Mouse (Mus musculus): Measurements from ENCODE around the gene D230025D16Rik. TPM values are rescaled to one million over a fixed set of nuclear protein-coding genes. Genes with fewer than 3 reads are reported as not detected.
"Not testable (repeated sequence)": the region's sequence is repeated elsewhere in the genome, so short reads cannot be mapped to it uniquely, and the experiment has no call there.

Gene D230025D16Rik
- polyA plus RNA-seq (2015; fragmentation: Nextera tagmentation; extraction: Ambion mirVana), result 34.3 and 35.7 TPM in 2 replicates

GRCm38 (mm10) chr8:105224413-105225271 is at the start of gene D230025D16Rik:
Gene D230025D16Rik (plus strand): TSS chr8:105225145.
- Histone ChIP-seq H3K9me3 (ENCODE audit: control insufficient read depth, low read length) (no peaks in the 10 kb centered on the region), H3K27ac (ENCODE audit: low read length) (peak within 1 kb of the TSS; percentile 39), H3K27me3 (replicated peaks; ENCODE audit: control insufficient read depth, insufficient read depth, low read length) (no peaks in the 10 kb centered on the region), H3K4me2 (ENCODE audit: low read length) (peak within 1 kb of the TSS; percentile 90), H3K36me3 (ENCODE audit: control insufficient read depth, insufficient read depth) (no peaks in the 10 kb centered on the region), H3K9ac (replicated peaks; ENCODE audit: low read depth, low read length) (peak within 1 kb of the TSS; percentile 77), H3K4me1 (replicated peaks; ENCODE audit: control insufficient read depth, insufficient read depth, low read length) (peaks cover 17% of the 10 kb centered on the region), H3K4me3 (replicated peaks; ENCODE audit: low read length) (peak within 1 kb of the TSS; percentile 66)
- WGBS, result 1% methylated on average over 34 of the region's 34 CpGs
- ATAC-seq, result peak; percentile 95

- ATAC-seq, result not testable (repeated sequence)
- 97% methylated on average over 3 of the region's 3 CpGs for WGBS
Observed at GRCm38 (mm10) chr8:105175287-105175686, 49.7 kb upstream of the D230025D16Rik start.

GRCm38 (mm10) chr8:105178211-105178800 is 46.6 kb upstream of the D230025D16Rik start:
- Histone ChIP-seq H3K27me3 (replicated peaks; ENCODE audit: control insufficient read depth, insufficient read depth, low read length) (no peaks in the 10 kb centered on the region), H3K4me1 (replicated peaks; ENCODE audit: control insufficient read depth, insufficient read depth, low read length) (peaks cover 5% of the 10 kb centered on the region; the same call in 1 of the 2 replicates), H3K4me3 (replicated peaks; ENCODE audit: low read length) (no peak overlapping the region), H3K4me2 (ENCODE audit: low read length) (no peak overlapping the region), H3K9ac (replicated peaks; ENCODE audit: low read depth, low read length) (no peak overlapping the region), H3K9me3 (ENCODE audit: control insufficient read depth, low read length) (no peaks in the 10 kb centered on the region), H3K36me3 (ENCODE audit: control insufficient read depth, insufficient read depth) (peaks cover 10% of the 10 kb centered on the region; the same call in 1 of the 2 replicates), H3K27ac (ENCODE audit: low read length) (no peak overlapping the region)
- WGBS, result 83% methylated on average over 6 of the region's 6 CpGs
- ATAC-seq, result no peak

More at GRCm38 (mm10) chr8:105175287-105175686, 49.7 kb upstream of the D230025D16Rik start:
- not testable (repeated sequence) for H3K27ac ChIP-seq (ENCODE audit: low read length); H3K9me3 ChIP-seq (ENCODE audit: control insufficient read depth, low read length); H3K36me3 ChIP-seq (ENCODE audit: control insufficient read depth, insufficient read depth); H3K27me3 ChIP-seq (replicated peaks; ENCODE audit: control insufficient read depth, insufficient read depth, low read length); H3K9ac ChIP-seq (replicated peaks; ENCODE audit: low read depth, low read length); H3K4me3 ChIP-seq (replicated peaks; ENCODE audit: low read length); H3K4me2 ChIP-seq (ENCODE audit: low read length)
- H3K4me1 ChIP-seq (replicated peaks; ENCODE audit: control insufficient read depth, insufficient read depth, low read length), result peaks cover 14% of the 10 kb centered on the region; the same call in 1 of the 2 replicates

- ATAC-seq, result no peak
- Histone ChIP-seq H3K36me3 (ENCODE audit: control insufficient read depth, insufficient read depth) (peaks cover 9% of the 10 kb centered on the region; the same call in 1 of the 2 replicates), H3K27me3 (replicated peaks; ENCODE audit: control insufficient read depth, insufficient read depth, low read length) (no peaks in the 10 kb centered on the region), H3K9ac (replicated peaks; ENCODE audit: low read depth, low read length) (no peak overlapping the region), H3K4me2 (ENCODE audit: low read length) (no peak overlapping the region), H3K27ac (ENCODE audit: low read length) (no peak overlapping the region), H3K4me3 (replicated peaks; ENCODE audit: low read length) (no peak overlapping the region), H3K9me3 (ENCODE audit: control insufficient read depth, low read length) (no peaks in the 10 kb centered on the region), H3K4me1 (replicated peaks; ENCODE audit: control insufficient read depth, insufficient read depth, low read length) (no peaks in the 10 kb centered on the region)
- WGBS, result 81% methylated on average over 1 of the region's 1 CpGs
Observed at GRCm38 (mm10) chr8:105182201-105182600, 42.7 kb upstream of the D230025D16Rik start.

- no peaks in the 10 kb centered on the region for H3K36me3 ChIP-seq (ENCODE audit: control insufficient read depth, insufficient read depth)
- no peak overlapping the region for H3K9ac ChIP-seq (replicated peaks; ENCODE audit: low read depth, low read length)
- H3K4me3 ChIP-seq (replicated peaks; ENCODE audit: low read length), result no peak overlapping the region
- ATAC-seq, result no peak
- no peaks in the 10 kb centered on the region for H3K4me1 ChIP-seq (replicated peaks; ENCODE audit: control insufficient read depth, insufficient read depth, low read length)
- H3K9me3 ChIP-seq (ENCODE audit: control insufficient read depth, low read length), result no peaks in the 10 kb centered on the region
- H3K27ac ChIP-seq (ENCODE audit: low read length), result no peak overlapping the region
- no peak overlapping the region for H3K4me2 ChIP-seq (ENCODE audit: low read length)
- no peaks in the 10 kb centered on the region for H3K27me3 ChIP-seq (replicated peaks; ENCODE audit: control insufficient read depth, insufficient read depth, low read length)
- 58% methylated on average over 1 of the region's 1 CpGs for WGBS
Observed at GRCm38 (mm10) chr8:105186467-105187005, 38.4 kb upstream of the D230025D16Rik start.

- Histone ChIP-seq H3K4me1 (replicated peaks; ENCODE audit: control insufficient read depth, insufficient read depth, low read length) (no peaks in the 10 kb centered on the region), H3K4me2 (ENCODE audit: low read length) (no peak overlapping the region), H3K27me3 (replicated peaks; ENCODE audit: control insufficient read depth, insufficient read depth, low read length) (no peaks in the 10 kb centered on the region), H3K9ac (replicated peaks; ENCODE audit: low read depth, low read length) (no peak overlapping the region), H3K27ac (ENCODE audit: low read length) (no peak overlapping the region), H3K36me3 (ENCODE audit: control insufficient read depth, insufficient read depth) (peaks cover 10% of the 10 kb centered on the region), H3K9me3 (ENCODE audit: control insufficient read depth, low read length) (no peaks in the 10 kb centered on the region), H3K4me3 (replicated peaks; ENCODE audit: low read length) (no peak overlapping the region)
- no peak for ATAC-seq
- WGBS, result 94% methylated on average over 5 of the region's 5 CpGs
Observed at GRCm38 (mm10) chr8:105192182-105192581, 32.8 kb upstream of the D230025D16Rik start.

GRCm38 (mm10) chr8:105205748-105206147 is 19.2 kb upstream of the D230025D16Rik start:
- no peaks in the 10 kb centered on the region for H3K4me1 ChIP-seq (replicated peaks; ENCODE audit: control insufficient read depth, insufficient read depth, low read length)
- 85% methylated on average over 1 of the region's 1 CpGs for WGBS
- no peak overlapping the region for H3K27ac ChIP-seq (ENCODE audit: low read length)
- no peaks in the 10 kb centered on the region for H3K9me3 ChIP-seq (ENCODE audit: control insufficient read depth, low read length)
- H3K4me2 ChIP-seq (ENCODE audit: low read length), result no peak overlapping the region
- 0 out of 2 replicates have a peak, but pooled peaks have one; percentile 31 for ATAC-seq
- no peaks in the 10 kb centered on the region for H3K36me3 ChIP-seq (ENCODE audit: control insufficient read depth, insufficient read depth)
- H3K4me3 ChIP-seq (replicated peaks; ENCODE audit: low read length), result no peak overlapping the region
- H3K9ac ChIP-seq (replicated peaks; ENCODE audit: low read depth, low read length), result no peak overlapping the region
- no peaks in the 10 kb centered on the region for H3K27me3 ChIP-seq (replicated peaks; ENCODE audit: control insufficient read depth, insufficient read depth, low read length)

- no peak for ATAC-seq
Observed at GRCm38 (mm10) chr8:105206766-105207275, 18.1 kb upstream of the D230025D16Rik start.

GRCm38 (mm10) chr8:105207675-105208273 is 17.2 kb upstream of the D230025D16Rik start:
- Histone ChIP-seq H3K4me3 (replicated peaks; ENCODE audit: low read length) (no peak overlapping the region), H3K9ac (replicated peaks; ENCODE audit: low read depth, low read length) (no peak overlapping the region), H3K27ac (ENCODE audit: low read length) (no peak overlapping the region), H3K4me2 (ENCODE audit: low read length) (no peak overlapping the region), H3K36me3 (ENCODE audit: control insufficient read depth, insufficient read depth) (no peaks in the 10 kb centered on the region), H3K4me1 (replicated peaks; ENCODE audit: control insufficient read depth, insufficient read depth, low read length) (no peaks in the 10 kb centered on the region), H3K27me3 (replicated peaks; ENCODE audit: control insufficient read depth, insufficient read depth, low read length) (no peaks in the 10 kb centered on the region), H3K9me3 (ENCODE audit: control insufficient read depth, low read length) (no peaks in the 10 kb centered on the region)
- no peak for ATAC-seq
- 95% methylated on average over 2 of the region's 2 CpGs for WGBS

More at GRCm38 (mm10) chr8:105206766-105207275, 18.1 kb upstream of the D230025D16Rik start:
- no peaks in the 10 kb centered on the region for H3K4me1 ChIP-seq (replicated peaks; ENCODE audit: control insufficient read depth, insufficient read depth, low read length)
- no peak overlapping the region for H3K27ac ChIP-seq (ENCODE audit: low read length)
- no peak overlapping the region for H3K4me3 ChIP-seq (replicated peaks; ENCODE audit: low read length)
- no peaks in the 10 kb centered on the region for H3K27me3 ChIP-seq (replicated peaks; ENCODE audit: control insufficient read depth, insufficient read depth, low read length)
- WGBS, result 50% methylated on average over 7 of the region's 7 CpGs
- H3K9me3 ChIP-seq (ENCODE audit: control insufficient read depth, low read length), result no peaks in the 10 kb centered on the region
- no peak overlapping the region for H3K4me2 ChIP-seq (ENCODE audit: low read length)
- no peak overlapping the region for H3K9ac ChIP-seq (replicated peaks; ENCODE audit: low read depth, low read length)
- no peaks in the 10 kb centered on the region for H3K36me3 ChIP-seq (ENCODE audit: control insufficient read depth, insufficient read depth)
